Mouse (Mus musculus): ENCODE data around the gene Sf1.
A peak's percentile ranks its signal among the peaks of the same experiment; 100 is the strongest.

Sf1 gene

GRCm38 (mm10) chr19:6363411-6364240, at the start of gene Sf1:
TSS of gene Sf1 (plus strand) at chr19:6363690.
- peak; percentile 99 for DNase-seq (ENCODE audit: low spot score)

GRCm38 (mm10) chr19:6313796-6314195, 49.7 kb upstream of the Sf1 start:
- DNase-seq (ENCODE audit: low spot score), result no peak

GRCm38 (mm10) chr19:6314513-6314912, 49.0 kb upstream of the Sf1 start:
- no peak for DNase-seq (ENCODE audit: low spot score)

- DNase-seq (ENCODE audit: low spot score), result no peak
These were observed 47.9 kb upstream of the Sf1 start for GRCm38 (mm10) chr19:6315573-6315972.

- DNase-seq (ENCODE audit: low spot score), result no peak
These were observed 45.3 kb upstream of the Sf1 start for GRCm38 (mm10) chr19:6318145-6318544.

- DNase-seq (ENCODE audit: low spot score), result no peak
These were observed 42.1 kb upstream of the Sf1 start for GRCm38 (mm10) chr19:6321358-6321757.

- DNase-seq (ENCODE audit: low spot score), result no peak
These were observed 41.5 kb upstream of the Sf1 start for GRCm38 (mm10) chr19:6321786-6322621.

GRCm38 (mm10) chr19:6324751-6325150, 38.7 kb upstream of the Sf1 start:
- no peak for DNase-seq (ENCODE audit: low spot score)

- no peak for DNase-seq (ENCODE audit: low spot score)
These were observed 32.3 kb upstream of the Sf1 start for GRCm38 (mm10) chr19:6331178-6331577.

- peak; percentile 58 for DNase-seq (ENCODE audit: low spot score)
These were observed 31.6 kb upstream of the Sf1 start for GRCm38 (mm10) chr19:6331719-6332516.

GRCm38 (mm10) chr19:6333761-6334595, 29.5 kb upstream of the Sf1 start:
- no peak for DNase-seq (ENCODE audit: low spot score)

GRCm38 (mm10) chr19:6334673-6335457, 28.6 kb upstream of the Sf1 start, which contains the start of gene Men1:
TSS of gene Men1 (plus strand) at chr19:6334979.
- peak; percentile 83 for DNase-seq (ENCODE audit: low spot score)

- no peak for DNase-seq (ENCODE audit: low spot score)
These were observed 28.0 kb upstream of the Sf1 start for GRCm38 (mm10) chr19:6335458-6335827.

- no peak for DNase-seq (ENCODE audit: low spot score)
These were observed 26.6 kb upstream of the Sf1 start for GRCm38 (mm10) chr19:6336920-6337319.

GRCm38 (mm10) chr19:6338171-6338570, 25.3 kb upstream of the Sf1 start:
- DNase-seq (ENCODE audit: low spot score), result no peak

GRCm38 (mm10) chr19:6338716-6339115, 24.8 kb upstream of the Sf1 start:
- no peak for DNase-seq (ENCODE audit: low spot score)

GRCm38 (mm10) chr19:6339191-6339590, 24.3 kb upstream of the Sf1 start:
- no peak for DNase-seq (ENCODE audit: low spot score)

GRCm38 (mm10) chr19:6339890-6340504, 23.5 kb upstream of the Sf1 start:
- no peak for DNase-seq (ENCODE audit: low spot score)

- peak; percentile 71 for DNase-seq (ENCODE audit: low spot score)
These were observed 22.7 kb upstream of the Sf1 start, which contains the start of gene Map4k2 for GRCm38 (mm10) chr19:6340524-6341452. TSS of gene Map4k2 (plus strand) at chr19:6341135.
